Mouse (Mus musculus) common myeloid progenitor, adult 5-6 weeks (primary cell): ENCODE measurements around the gene Mapkapk5. TPM values are rescaled to one million over a fixed set of nuclear protein-coding genes. Genes with fewer than 3 reads are reported as not detected.
A peak's percentile ranks its signal among the peaks of the same experiment; 100 is the strongest.

Source experiments
- ATAC-seq: replicated peaks from 2 replicates; pipeline ENCODE4 v1.8.0; 2016; ENCODE audit warnings: low read depth, mild to moderate bottlenecking, moderate TSS enrichment, inconsistent platforms; ENCODE audit not compliant: poor library complexity, severe bottlenecking
- total RNA-seq: library from RNA; stranded (forward); fragments of 200-1000, 187-1606 nt; gene quantifications from 2 replicates; pipeline ENCODE4 v1.2.3, GENCODE M21; 2017

The Mapkapk5 gene
- total RNA-seq, 1 experiment from 2014 or later, result 93.8 TPM

GRCm38 (mm10) chr5:121566035-121566681, 20.5 kb upstream of the Mapkapk5 start:
- no peak for ATAC-seq

- peak; percentile 95 for ATAC-seq
These were observed 18.8 kb upstream of the Mapkapk5 start for GRCm38 (mm10) chr5:121564468-121564895.

DNA sequence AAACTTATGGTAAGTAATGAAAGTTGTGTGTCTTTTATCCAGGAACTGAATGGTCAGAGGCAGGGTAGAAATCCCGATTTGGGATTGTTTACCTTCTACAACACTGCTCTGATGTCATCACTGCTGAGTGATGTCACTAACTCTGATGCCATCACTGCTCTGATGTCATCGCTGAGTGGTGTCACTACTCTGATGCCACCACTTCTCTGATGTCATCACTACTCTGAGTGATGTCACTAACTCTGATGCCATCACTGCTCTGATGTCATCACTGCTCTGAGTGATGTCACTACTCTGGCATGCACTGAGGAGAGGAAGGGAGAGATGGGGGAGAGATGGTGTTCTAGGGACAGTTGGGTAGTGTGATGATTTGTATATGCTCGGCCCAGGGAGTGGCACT, 16.7 kb upstream of the Mapkapk5 start:
- no peak for ATAC-seq

- ATAC-seq, result no peak
These were observed 3.5 kb upstream of the Mapkapk5 start for GRCm38 (mm10) chr5:121549196-121549595.

- ATAC-seq, result no peak
These were observed 1.4 kb upstream of the Mapkapk5 start for GRCm38 (mm10) chr5:121547084-121547483.

DNA sequence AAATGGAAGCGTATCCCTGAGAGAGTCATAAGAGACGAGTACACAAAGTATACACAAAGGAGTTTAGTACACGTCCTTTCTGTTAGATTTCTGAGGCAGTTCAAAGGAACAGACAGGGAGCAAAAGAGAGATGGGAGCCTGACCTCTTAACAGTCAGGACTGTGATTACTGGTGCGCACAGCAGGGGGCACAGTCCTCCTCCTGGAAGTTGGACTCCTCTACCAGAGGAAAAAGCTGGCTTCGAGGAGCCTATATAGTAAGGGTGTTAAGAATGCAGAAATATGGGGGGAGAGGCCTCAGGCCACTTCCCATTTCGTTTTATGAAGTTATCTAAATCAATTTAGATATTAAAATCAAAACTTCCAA, 808 bp upstream of the Mapkapk5 start:
- peak; percentile 76 for ATAC-seq

GRCm38 (mm10) chr5:121544910-121545792, 554 bp downstream of the Mapkapk5 start, which contains the start of the genes Adam1a and Gm42878:
Gene Adam1a, minus strand, starts transcription at chr5:121545482.
Gene Gm42878, minus strand, starts transcription at chr5:121545482.
- ATAC-seq, result no peak

DNA sequence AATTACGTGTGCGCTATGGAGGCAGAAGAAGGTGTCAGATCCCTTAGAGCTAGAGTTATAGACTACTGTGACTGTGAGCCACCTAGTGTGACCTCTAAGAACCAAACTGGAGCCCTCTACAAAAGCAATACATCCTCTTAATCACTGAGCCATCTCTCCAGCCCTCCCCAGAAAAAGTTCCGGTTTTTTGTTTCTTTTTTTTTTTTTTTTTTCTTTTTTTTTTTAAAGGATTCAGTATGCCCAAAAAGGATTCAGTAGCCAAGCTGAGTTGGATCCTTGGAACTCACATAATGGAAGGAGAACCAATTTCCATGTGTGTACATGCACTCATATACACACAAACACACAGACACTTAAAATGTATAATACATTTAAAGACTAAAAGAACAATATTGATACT, 2.3 kb downstream of the Mapkapk5 start:
- no peak for ATAC-seq

GRCm38 (mm10) chr5:121541235-121541634, 4.5 kb downstream of the Mapkapk5 start:
- ATAC-seq, result no peak

GRCm38 (mm10) chr5:121540066-121540465, 5.6 kb downstream of the Mapkapk5 start:
- no peak for ATAC-seq

- no peak for ATAC-seq
These were observed 8.1 kb downstream of the Mapkapk5 start for GRCm38 (mm10) chr5:121537588-121537987.

DNA sequence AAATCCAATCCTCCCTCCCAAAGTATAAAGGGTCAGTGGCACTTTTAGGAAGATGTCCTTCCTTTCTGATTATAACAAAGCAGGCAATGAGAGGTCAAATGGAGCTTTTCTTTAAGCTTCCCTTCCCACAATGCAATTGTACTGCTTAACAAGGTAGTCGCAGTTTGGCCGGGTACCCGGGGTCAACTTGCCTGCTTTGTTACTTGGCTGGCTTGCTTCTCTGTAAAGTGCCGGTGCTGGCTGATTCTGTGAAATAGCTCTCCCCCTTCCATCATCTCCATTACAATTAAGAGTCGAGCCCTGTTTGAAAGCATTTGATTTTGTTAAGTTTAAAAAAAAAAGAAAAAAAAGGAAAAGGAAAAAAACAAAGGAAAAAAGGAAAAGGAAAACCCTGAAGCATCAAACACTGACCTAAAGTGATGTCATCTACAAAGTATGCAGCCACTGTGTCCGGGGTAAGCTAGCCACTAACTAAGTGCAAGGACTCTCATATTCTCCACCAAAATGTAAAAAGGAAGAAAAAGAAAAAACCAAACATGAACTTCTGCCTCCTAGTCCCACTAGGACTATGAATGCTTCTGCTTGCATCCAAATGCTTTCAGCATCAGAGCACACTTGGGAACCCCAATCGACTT, 8.7 kb downstream of the Mapkapk5 start:
- ATAC-seq, result no peak

DNA sequence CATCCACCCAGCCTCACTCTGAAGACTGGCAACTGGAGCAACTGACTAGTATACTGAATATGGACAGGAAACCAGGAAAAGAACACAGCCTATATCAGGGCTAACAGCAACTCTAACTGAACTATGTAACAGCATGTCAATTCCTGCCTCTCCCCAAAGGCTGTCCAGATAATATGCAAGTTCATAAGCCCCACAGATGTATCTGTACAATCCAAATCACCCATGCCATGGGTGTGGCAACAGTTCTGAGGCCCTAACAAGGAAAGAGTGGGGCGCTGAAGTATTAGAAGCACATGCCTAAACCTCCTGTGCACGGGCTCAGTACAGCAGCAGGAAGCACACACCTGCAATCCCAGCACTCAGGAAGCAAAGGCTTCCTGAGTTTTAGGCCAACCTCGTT, 10.6 kb downstream of the Mapkapk5 start:
- ATAC-seq, result no peak

DNA sequence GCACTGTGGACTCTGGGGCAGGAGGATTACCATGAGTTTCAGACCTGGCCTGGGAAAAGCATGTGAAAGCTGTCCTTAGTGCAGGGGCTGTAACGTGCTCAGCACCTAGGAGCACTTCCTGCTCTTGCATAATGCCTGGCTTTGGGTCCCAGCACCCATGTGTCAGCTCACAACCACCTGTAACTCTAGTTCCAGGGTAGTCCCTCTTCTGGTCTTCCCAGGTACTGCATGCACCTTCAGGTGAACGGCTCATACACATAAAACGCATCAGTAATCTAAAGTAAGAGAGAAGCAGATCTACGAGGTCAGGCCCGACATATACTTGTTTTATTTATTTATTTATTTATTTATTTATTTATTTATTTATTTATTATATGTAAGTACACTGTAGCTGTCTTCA, 11.2 kb downstream of the Mapkapk5 start:
- ATAC-seq, result 0 out of 2 replicates have a peak, but pooled peaks have one; percentile 22

DNA sequence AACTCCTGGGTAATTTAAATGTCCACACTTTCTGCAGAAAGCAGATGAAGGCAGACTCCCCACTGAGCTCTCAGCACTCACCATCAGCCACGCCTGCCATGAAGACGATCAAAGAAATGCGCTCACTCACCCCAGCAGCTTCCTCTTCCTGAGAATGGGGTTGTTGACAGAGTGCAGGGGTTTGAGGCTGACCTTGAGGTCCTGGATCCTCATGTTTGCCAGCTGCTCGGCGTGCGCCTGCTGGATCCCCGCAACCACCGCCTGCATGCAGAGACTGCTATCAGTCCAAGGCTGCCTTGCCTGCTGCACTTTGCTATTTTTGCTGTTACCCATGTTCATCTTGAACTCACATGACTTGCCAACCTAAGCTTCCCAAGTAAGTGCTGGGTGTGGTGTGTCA, 18.7 kb downstream of the Mapkapk5 start:
- ATAC-seq, result no peak

DNA sequence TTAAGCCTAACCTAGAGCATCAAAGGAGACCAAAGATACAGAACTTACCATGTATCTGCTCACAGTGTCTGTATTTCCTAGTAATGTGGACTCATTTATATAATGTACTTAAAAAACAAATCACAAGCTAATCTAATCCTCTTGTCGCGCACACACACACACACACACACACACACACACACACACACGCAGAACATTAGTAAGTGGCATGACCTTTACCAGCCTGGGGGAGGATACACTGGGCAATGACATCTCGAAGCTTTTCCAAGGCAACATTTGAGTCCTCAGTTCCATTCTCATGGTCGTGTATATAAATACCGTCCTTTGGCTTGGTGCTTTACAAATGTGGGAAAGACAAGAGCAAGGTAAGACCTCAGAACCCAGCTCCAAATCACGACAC, 19.2 kb downstream of the Mapkapk5 start:
- no peak for ATAC-seq

- ATAC-seq, result no peak
These were observed 19.8 kb downstream of the Mapkapk5 start for GRCm38 (mm10) chr5:121525774-121526450.

DNA sequence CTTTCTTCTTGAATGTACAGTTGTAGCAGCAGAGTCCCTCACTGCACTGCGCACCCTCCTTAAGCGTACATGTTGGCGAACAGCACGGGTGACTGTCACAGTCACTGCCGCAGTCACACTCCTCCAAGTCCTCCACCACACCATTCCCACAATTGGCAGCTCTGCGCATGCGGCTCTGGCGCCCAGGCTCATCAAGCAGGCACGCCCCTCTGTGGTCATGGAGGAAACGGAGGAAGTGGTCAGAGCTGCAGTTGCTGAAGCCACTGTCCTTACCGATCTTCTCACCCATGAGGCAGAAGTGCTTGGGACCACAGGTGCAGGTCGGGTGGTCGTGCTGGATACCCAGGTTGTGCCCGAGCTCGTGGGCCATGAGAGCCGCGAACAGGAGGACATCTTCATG, 25.9 kb downstream of the Mapkapk5 start:
- ATAC-seq, result peak; percentile 97

DNA sequence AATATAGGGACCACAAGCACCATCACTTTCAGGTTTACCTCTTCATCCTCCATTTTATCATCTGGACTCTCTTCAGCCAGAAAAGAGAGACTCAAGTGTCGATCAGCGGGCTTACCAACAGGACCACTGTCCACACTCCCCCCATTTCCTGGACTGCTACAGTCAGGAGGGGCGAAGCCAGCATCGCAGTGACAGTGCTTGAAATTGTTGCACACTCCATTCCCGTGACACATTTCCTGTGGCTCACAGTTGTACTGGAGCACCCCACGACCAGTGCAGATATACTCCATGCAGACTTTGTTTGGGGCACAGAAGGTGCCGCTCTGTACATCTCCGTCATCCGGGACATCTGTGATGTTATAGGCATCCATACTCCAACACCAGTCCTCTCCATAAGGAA, 26.7 kb downstream of the Mapkapk5 start:
- no peak for ATAC-seq

- no peak for ATAC-seq
These were observed 35.7 kb downstream of the Mapkapk5 start for GRCm38 (mm10) chr5:121510009-121510408.
